ENCODE assay signal across 8 mouse cellular contexts in the genomic region with DNA sequence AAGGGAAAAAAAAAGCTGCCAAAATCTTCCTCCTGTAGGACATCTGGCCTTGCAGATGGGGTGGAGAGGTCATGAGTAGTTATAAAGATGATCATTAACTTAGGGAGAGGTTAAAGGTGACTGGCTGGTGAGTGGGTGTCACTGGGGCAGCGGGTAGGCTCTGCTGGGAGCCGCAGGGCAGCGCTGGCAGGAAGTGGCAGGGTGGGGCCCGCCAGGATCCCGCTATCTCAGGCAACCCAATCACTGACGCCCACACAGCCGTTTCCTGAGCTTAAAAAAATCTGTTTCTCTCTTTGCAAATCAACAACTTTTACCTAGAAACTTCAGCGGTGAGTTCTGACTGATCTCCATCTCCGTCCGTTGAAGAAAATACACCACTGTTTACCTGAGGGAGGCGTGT. TPM values are rescaled to one million over a fixed set of nuclear protein-coding genes. Genes with fewer than 3 reads are reported as not detected.
DNase-seq lines count a peak whose midpoint lies in the region; ATAC-seq lines count a peak whose summit lies in the region.

No protein-coding gene starts in this region.

- 50% methylated on average over 11 of the region's 11 CpGs for WGBS in heart, embryonic 15.5 days
- 10% methylated on average over 11 of the region's 11 CpGs for WGBS in liver, embryonic 12.5 days (ENCODE audit: insufficient replicate concordance)
- WGBS in forebrain, embryonic 16.5 days = 89% methylated on average over 11 of the region's 11 CpGs

- H3K4me3 ChIP-seq in heart, embryonic 15.5 days = no peak overlapping the region
- no peak overlapping the region for H3K4me3 ChIP-seq in liver, embryonic 12.5 days
- H3K4me3 ChIP-seq in forebrain, embryonic 16.5 days (replicated peaks; ENCODE audit: low read length) = no peak overlapping the region

- no peaks in the 10 kb centered on the region for H3K27me3 ChIP-seq in heart, embryonic 15.5 days
- 0 out of 2 replicates have a peak, but pooled peaks cover 6% of the 10 kb centered on the region for H3K27me3 ChIP-seq in liver, embryonic 12.5 days (replicated peaks)
- H3K27me3 ChIP-seq in forebrain, embryonic 16.5 days (replicated peaks; ENCODE audit: control insufficient read depth, insufficient read depth, low read length) = no peaks in the 10 kb centered on the region

- H3K36me3 ChIP-seq in heart, embryonic 15.5 days = peaks cover 35% of the 10 kb centered on the region
- H3K36me3 ChIP-seq in liver, embryonic 12.5 days = peaks cover 31% of the 10 kb centered on the region
- H3K36me3 ChIP-seq in forebrain, embryonic 16.5 days (ENCODE audit: control insufficient read depth, insufficient read depth) = peaks cover 23% of the 10 kb centered on the region

- H3K4me2 ChIP-seq in heart, embryonic 15.5 days = no peak overlapping the region
- 0 out of 2 replicates have a peak overlapping the region, but pooled peaks have one; percentile 6 for H3K4me2 ChIP-seq in liver, embryonic 12.5 days
- no peak overlapping the region for H3K4me2 ChIP-seq in forebrain, embryonic 16.5 days (ENCODE audit: low read length)

- DNase-seq in adrenal gland, postnatal 10 days = peak; percentile 46
- DNase-seq in adrenal gland, adult 8-10 months = no peak
- DNase-seq in spleen, adult 18-20 months = peak; percentile 73 to 80
- no peak for DNase-seq in cerebellum, adult 9-10 months
- no peak for DNase-seq in cerebellum, adult 8-10 months

- H3K9ac ChIP-seq in heart, embryonic 15.5 days = no peak overlapping the region
- H3K9ac ChIP-seq in liver, embryonic 12.5 days = no peak overlapping the region
- no peak overlapping the region for H3K9ac ChIP-seq in forebrain, embryonic 16.5 days (replicated peaks; ENCODE audit: low read depth, low read length)

- no peak for ATAC-seq in heart, embryonic 15.5 days (replicated peaks; ENCODE audit: insufficient number of reproducible peaks, insufficient read depth, low FRiP score, low read depth)
- 0 out of 2 replicates have a peak, but pooled peaks have one; percentile 19 for ATAC-seq in liver, embryonic 12.5 days
- ATAC-seq in forebrain, embryonic 16.5 days = no peak

- peaks cover 34% of the 10 kb centered on the region for H3K4me1 ChIP-seq in heart, embryonic 15.5 days (replicated peaks)
- H3K4me1 ChIP-seq in liver, embryonic 12.5 days = peaks cover 54% of the 10 kb centered on the region
- no peaks in the 10 kb centered on the region for H3K4me1 ChIP-seq in forebrain, embryonic 16.5 days (replicated peaks; ENCODE audit: control insufficient read depth, insufficient read depth, low read length)

- H3K27ac ChIP-seq in heart, embryonic 15.5 days = peak overlapping the region; percentile 56
- peak overlapping the region; percentile 32; the same call in 1 of the 2 replicates for H3K27ac ChIP-seq in liver, embryonic 12.5 days
- no peak overlapping the region for H3K27ac ChIP-seq in forebrain, embryonic 16.5 days (ENCODE audit: low read length)

- no peaks in the 10 kb centered on the region for H3K9me3 ChIP-seq in heart, embryonic 15.5 days (replicated peaks)
- no peaks in the 10 kb centered on the region for H3K9me3 ChIP-seq in liver, embryonic 12.5 days (replicated peaks)
- no peaks in the 10 kb centered on the region for H3K9me3 ChIP-seq in forebrain, embryonic 16.5 days (ENCODE audit: control insufficient read depth, low read length)

RNA-seq across cellular contexts. Expression of a gene that starts 35.4 kb away (rescaled TPM):
- total RNA-seq in adrenal gland, postnatal 10 days (2021) = 10 to 100 TPM; 48.0 to 99.9 TPM
- 10 to 100 TPM; 30.7 to 44.2 (median 36.5) TPM for total RNA-seq in adrenal gland, adult 8-10 months (2022)
- polyA plus RNA-seq in heart, embryonic 15.5 days (2015; fragmentation: Nextera tagmentation; extraction: Ambion mirVana) = 18.5 and 19.5 TPM in 2 replicates
- polyA plus RNA-seq in liver, embryonic 12.5 days (2016; fragmentation: Nextera tagmentation; extraction: Ambion mirVana) = 5.7 and 6.0 TPM in 2 replicates
- 3.2 and 3.8 TPM in 2 replicates for polyA plus RNA-seq in forebrain, embryonic 16.5 days (2015; fragmentation: Nextera tagmentation; extraction: Ambion mirVana)

RNA-seq across cellular contexts. Expression of a gene that starts 49.2 kb away (rescaled TPM):
- 10 to 100 TPM; 18.5 to 18.7 TPM for total RNA-seq in adrenal gland, postnatal 10 days (2021)
- total RNA-seq in adrenal gland, adult 8-10 months (2022) = 1 to 10 TPM; 4.5 to 9.5 (median 7.9) TPM
- polyA plus RNA-seq in heart, embryonic 15.5 days (2015; fragmentation: Nextera tagmentation; extraction: Ambion mirVana) = 14.8 and 15.9 TPM in 2 replicates
- 10.1 and 10.3 TPM in 2 replicates for polyA plus RNA-seq in liver, embryonic 12.5 days (2016; fragmentation: Nextera tagmentation; extraction: Ambion mirVana)
- polyA plus RNA-seq in forebrain, embryonic 16.5 days (2015; fragmentation: Nextera tagmentation; extraction: Ambion mirVana) = 16.5 and 25.7 TPM in 2 replicates

Comparison
In these comparisons a context has a peak if more than half of its experiments do, and no peak if none do; other contexts are left out.
1. DNase-seq: peak in adrenal gland, postnatal 10 days (single experiment) and spleen, adult 18-20 months (2 of 2); none in adrenal gland, adult 8-10 months (single experiment), cerebellum, adult 9-10 months (single experiment) and cerebellum, adult 8-10 months (single experiment).